Mouse (Mus musculus): ENCODE data around the gene Nfatc3. TPM values are rescaled to one million over a fixed set of nuclear protein-coding genes. Genes with fewer than 3 reads are reported as not detected.

Gene Nfatc3
- polyA plus RNA-seq, 1 experiment from 2014 or later, result 7.3 TPM

- H3K27ac ChIP-seq (replicated peaks), result no peak overlapping the region
- H3K27me3 ChIP-seq (replicated peaks; ENCODE audit: low read depth, poor library complexity, severe bottlenecking), result peaks cover 44% of the 10 kb centered on the region
- DNase-seq (ENCODE audit: low spot score), result no peak
- H3K36me3 ChIP-seq (replicated peaks), result peaks cover 71% of the 10 kb centered on the region
- H3K4me3 ChIP-seq, result no peak overlapping the region
- no peaks in the 10 kb centered on the region for H3K9me3 ChIP-seq
- WGBS, result 90% methylated on average over 7 of the region's 7 CpGs
- peaks cover 30% of the 10 kb centered on the region for H3K4me1 ChIP-seq
Measured at GRCm38 (mm10) chr8:106131488-106132222, 73.0 kb downstream of the Nfatc3 start.

DNA sequence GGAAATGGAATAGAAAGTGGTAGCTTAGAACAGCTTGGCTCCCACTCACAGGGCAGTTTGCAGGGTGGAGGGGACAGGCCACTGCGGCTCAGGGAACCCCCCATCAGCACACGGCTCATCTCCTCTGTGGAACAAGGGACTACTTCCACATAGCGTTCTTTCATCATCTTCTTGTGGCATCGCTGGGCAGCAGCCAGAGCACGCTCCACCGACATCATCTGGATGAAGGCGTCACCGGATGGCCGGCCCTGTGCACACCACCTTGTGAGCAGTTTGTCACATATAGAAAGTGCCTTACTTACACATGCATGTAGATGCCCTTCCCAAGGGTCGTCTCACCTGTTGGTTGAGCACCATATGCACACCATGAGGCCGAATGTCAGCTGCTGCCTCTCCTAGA is 73.7 kb downstream of the Nfatc3 start:
- peaks cover 64% of the 10 kb centered on the region for H3K36me3 ChIP-seq (replicated peaks)
- H3K27me3 ChIP-seq (replicated peaks; ENCODE audit: low read depth, poor library complexity, severe bottlenecking), result peaks cover 51% of the 10 kb centered on the region

GRCm38 (mm10) chr8:106133526-106133925 is 74.9 kb downstream of the Nfatc3 start:
- Histone ChIP-seq H3K36me3 (replicated peaks) (peaks cover 54% of the 10 kb centered on the region), H3K4me1 (peaks cover 48% of the 10 kb centered on the region), H3K27me3 (replicated peaks; ENCODE audit: low read depth, poor library complexity, severe bottlenecking) (peaks cover 63% of the 10 kb centered on the region), H3K27ac (replicated peaks) (no peak overlapping the region), H3K4me3 (no peak overlapping the region), H3K9me3 (no peaks in the 10 kb centered on the region)
- no peak for DNase-seq (ENCODE audit: low spot score)
- 72% methylated on average over 13 of the region's 13 CpGs for WGBS

More for the DNA sequence above, 73.7 kb downstream of the Nfatc3 start:
- 91% methylated on average over 11 of the region's 11 CpGs for WGBS
- Histone ChIP-seq H3K27ac (replicated peaks) (no peak overlapping the region), H3K4me3 (no peak overlapping the region), H3K9me3 (no peaks in the 10 kb centered on the region), H3K4me1 (peaks cover 37% of the 10 kb centered on the region)
- DNase-seq (ENCODE audit: low spot score), result no peak

- Histone ChIP-seq H3K27me3 (replicated peaks; ENCODE audit: low read depth, poor library complexity, severe bottlenecking) (peaks cover 67% of the 10 kb centered on the region), H3K9me3 (no peaks in the 10 kb centered on the region), H3K36me3 (replicated peaks) (peaks cover 50% of the 10 kb centered on the region), H3K4me3 (no peak overlapping the region), H3K27ac (replicated peaks) (no peak overlapping the region), H3K4me1 (peaks cover 51% of the 10 kb centered on the region)
- WGBS, result 78% methylated on average over 6 of the region's 6 CpGs
- no peak for DNase-seq (ENCODE audit: low spot score)
Measured at GRCm38 (mm10) chr8:106133946-106134345, 75.3 kb downstream of the Nfatc3 start.

DNA sequence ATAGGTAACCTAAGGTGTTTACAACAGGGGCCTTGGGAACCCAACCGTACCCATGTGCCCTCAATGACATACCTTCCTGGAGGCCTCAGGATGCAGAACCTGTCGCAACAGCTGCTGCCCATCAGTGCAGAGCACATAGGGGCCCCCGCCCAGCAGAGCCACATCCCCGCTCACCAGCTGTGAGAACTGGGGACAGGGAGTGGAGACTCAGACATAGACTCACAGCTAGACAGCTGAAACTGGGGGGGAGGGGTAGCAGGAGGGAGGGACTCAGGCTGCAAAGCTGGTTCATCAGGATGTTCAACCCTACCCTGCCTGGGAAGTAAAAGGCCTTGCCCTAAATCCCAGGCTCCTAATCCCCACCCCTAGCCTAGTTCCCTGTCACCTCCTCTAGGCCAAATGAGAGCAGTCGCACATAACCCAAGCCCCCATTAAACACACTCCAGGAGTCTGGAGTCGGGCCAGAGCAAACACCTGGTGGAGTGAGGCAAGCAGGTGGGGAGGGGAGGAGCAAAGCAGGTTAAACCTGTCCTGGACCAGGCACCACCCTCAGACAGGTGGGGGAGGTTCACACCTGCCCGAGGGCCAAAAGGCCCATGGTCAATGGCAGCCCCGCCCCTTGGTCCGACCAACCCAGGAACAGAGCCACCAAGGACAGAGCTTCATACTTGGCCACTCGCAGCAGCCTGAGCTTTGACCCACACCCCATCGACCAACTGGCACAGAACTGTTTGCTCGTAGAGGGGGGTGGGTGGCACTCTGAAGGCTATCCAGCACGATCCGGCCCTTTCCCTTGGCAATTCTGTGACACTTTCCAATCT is 76.3 kb downstream of the Nfatc3 start:
- peaks cover 77% of the 10 kb centered on the region for H3K27me3 ChIP-seq (replicated peaks; ENCODE audit: low read depth, poor library complexity, severe bottlenecking)
- no peaks in the 10 kb centered on the region for H3K9me3 ChIP-seq
- peak overlapping the region; percentile 65 for H3K4me3 ChIP-seq
- WGBS, result 21% methylated on average over 14 of the region's 14 CpGs
- H3K4me1 ChIP-seq, result peaks cover 51% of the 10 kb centered on the region
- peak overlapping the region; percentile 48; the same call in 1 of the 2 replicates for H3K27ac ChIP-seq (replicated peaks)
- peaks cover 39% of the 10 kb centered on the region for H3K36me3 ChIP-seq (replicated peaks)
- peak; percentile 65 for DNase-seq (ENCODE audit: low spot score)

GRCm38 (mm10) chr8:106135672-106136071 is 77.0 kb downstream of the Nfatc3 start:
- Histone ChIP-seq H3K9me3 (no peaks in the 10 kb centered on the region), H3K27ac (replicated peaks) (peak overlapping the region; percentile 73; the same call in 1 of the 2 replicates), H3K27me3 (replicated peaks; ENCODE audit: low read depth, poor library complexity, severe bottlenecking) (peaks cover 84% of the 10 kb centered on the region), H3K4me3 (peak overlapping the region; percentile 65), H3K36me3 (replicated peaks) (peaks cover 32% of the 10 kb centered on the region), H3K4me1 (peaks cover 51% of the 10 kb centered on the region)
- DNase-seq (ENCODE audit: low spot score), result peak; percentile 38
- 7% methylated on average over 19 of the region's 19 CpGs for WGBS

DNA sequence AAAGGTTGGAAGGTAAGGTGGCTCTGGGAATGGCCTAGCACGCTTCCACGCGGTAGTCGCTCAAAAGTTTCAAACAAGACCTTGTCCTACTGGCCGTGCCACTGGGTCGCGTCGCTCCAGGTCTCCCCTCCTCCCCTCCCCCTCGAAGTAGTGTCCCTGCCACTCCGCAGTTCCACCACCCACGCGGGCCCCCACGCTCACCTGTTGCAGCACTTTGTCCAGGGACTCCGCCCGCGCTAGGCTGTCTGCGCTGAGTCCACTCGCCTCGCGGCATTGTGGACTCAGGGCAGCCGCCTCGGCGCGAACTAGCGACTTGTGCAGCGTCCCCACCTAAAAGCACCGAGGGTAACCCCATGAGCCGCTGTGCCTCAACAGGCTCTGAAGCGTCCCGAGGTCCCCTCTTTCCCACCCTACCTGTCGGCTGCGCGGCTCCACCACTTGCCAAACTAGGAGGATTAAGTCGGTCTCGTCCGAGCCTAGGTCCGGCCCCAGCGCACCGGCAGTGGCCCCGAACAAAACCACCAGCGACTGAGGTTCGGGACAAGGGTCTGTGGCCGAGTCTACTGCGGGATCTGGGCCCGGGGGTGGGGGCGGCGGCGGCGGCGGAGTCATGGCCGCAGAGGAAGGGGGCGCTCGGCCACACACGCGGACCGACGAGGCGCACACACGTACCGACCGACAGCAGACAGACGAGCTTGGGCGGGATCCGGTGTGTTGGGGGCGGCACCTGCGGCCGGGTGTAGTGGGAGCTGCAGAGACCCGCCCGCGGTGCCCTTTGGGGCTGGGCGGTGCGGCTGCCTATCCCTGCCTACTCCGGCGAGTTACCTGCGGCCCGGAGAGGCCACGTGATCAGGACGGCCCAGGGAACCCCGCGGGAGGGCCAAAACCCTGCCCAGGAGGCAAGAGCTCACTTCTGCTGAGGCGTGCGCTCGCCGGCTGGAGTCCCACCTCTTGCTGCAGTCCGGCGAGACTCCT is 77.8 kb downstream of the Nfatc3 start, which contains the start of gene Esrp2:
Gene Esrp2 (minus strand): TSS at position 819 of the 975 bp plus-strand sequence.
- 1% methylated on average over 86 of the region's 86 CpGs for WGBS
- Histone ChIP-seq H3K9me3 (no peaks in the 10 kb centered on the region), H3K4me1 (peaks cover 54% of the 10 kb centered on the region), H3K27ac (replicated peaks) (peak within 1 kb of the TSS; percentile 74), H3K4me3 (peak within 1 kb of the TSS; percentile 65), H3K36me3 (replicated peaks) (peaks cover 25% of the 10 kb centered on the region), H3K27me3 (replicated peaks; ENCODE audit: low read depth, poor library complexity, severe bottlenecking) (peaks cover 84% of the 10 kb centered on the region)
- DNase-seq (ENCODE audit: low spot score), result peak; percentile 75

DNA sequence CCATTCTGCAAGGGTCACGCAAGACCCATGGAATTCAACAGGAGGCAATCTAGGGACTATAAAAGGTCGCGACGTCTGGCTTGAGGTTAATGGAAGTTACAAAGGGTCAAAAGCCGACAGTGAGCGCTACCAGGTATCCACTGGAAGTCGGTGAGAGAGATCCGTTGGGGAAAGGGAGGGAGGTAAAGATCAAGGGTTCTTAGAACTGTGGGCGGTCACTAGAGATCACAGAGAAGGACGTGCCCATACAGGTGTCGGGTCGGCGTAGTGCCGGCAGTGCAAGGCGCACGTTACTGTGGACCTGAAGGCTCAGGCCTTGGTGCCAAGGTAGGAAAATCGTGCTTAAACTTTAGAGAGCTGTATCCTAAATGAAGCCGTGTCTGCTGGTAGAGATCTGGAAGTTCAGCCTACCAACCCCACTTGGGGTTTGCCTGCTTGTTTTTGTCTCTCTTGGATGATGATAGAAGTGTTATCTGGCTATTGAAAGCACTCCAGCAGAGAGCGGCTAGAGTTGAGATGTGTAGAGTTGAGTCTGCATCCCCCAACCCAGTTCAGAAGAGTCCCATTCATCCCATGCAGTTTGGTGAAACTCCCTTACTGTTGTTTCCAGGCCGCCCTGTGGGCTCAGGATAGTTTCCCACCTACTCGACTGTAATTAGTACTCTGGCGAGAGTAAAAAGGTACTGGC is 78.7 kb downstream of the Nfatc3 start:
- peak overlapping the region; percentile 74; the same call in 1 of the 2 replicates for H3K27ac ChIP-seq (replicated peaks)
- H3K4me1 ChIP-seq, result peaks cover 54% of the 10 kb centered on the region
- 4% methylated on average over 22 of the region's 22 CpGs for WGBS
- H3K36me3 ChIP-seq (replicated peaks), result peaks cover 15% of the 10 kb centered on the region
- no peaks in the 10 kb centered on the region for H3K9me3 ChIP-seq
- peak; percentile 34 for DNase-seq (ENCODE audit: low spot score)
- peak overlapping the region; percentile 65 for H3K4me3 ChIP-seq
- H3K27me3 ChIP-seq (replicated peaks; ENCODE audit: low read depth, poor library complexity, severe bottlenecking), result peaks cover 83% of the 10 kb centered on the region

DNA sequence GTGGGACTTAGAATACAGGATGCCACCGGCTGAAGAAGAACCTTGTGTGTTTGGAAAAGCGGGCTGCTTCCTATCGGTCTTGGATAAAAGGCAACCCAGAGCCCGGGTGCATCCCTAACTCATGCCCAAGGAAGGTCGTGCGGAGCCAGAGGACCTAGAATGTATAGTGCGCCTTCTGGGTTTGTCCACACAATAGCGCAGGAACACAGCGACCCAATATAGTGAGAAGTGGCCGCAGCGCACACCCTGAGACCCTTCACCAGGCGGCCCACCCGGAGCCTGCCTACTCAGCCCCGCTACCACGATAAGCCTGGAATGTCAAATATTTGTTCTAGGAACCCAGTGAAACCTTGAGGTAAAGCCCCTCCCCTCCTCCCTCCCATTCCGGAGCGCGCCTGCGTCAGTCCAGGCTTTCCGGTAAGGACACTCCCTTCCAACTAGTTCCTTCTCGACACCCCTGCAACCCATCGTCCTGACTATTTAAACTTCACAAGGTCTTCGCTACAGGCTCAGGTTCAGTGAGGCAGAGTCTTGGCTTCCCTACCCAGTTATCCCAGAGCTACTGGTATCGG is 79.4 kb downstream of the Nfatc3 start:
- Histone ChIP-seq H3K4me1 (peaks cover 54% of the 10 kb centered on the region), H3K27ac (replicated peaks) (peak overlapping the region; percentile 74), H3K9me3 (no peaks in the 10 kb centered on the region), H3K27me3 (replicated peaks; ENCODE audit: low read depth, poor library complexity, severe bottlenecking) (peaks cover 76% of the 10 kb centered on the region), H3K4me3 (peak overlapping the region; percentile 65), H3K36me3 (replicated peaks) (peaks cover 9% of the 10 kb centered on the region)
- peak; percentile 80 for DNase-seq (ENCODE audit: low spot score)
- under 1% methylated on average over 24 of the region's 24 CpGs for WGBS

DNA sequence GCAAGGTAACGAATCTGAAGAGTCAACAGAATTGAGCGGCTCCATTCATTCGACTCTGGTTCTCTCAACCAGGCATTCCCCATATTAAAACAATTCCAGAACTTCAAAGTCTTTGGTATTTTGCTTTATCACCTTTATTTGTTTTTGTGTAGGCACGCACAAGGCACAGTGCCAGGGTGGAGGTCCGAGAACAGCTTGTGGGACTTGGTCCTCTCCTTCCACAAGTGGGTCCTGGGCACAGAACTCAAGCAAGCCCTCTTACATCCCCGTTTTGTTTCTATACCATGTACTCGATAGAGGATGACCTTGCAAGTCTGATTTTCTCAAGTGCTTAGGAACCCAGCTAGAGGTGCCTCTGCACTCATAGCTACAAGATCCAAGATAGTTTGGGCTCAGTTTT is 80.0 kb downstream of the Nfatc3 start:
- Histone ChIP-seq H3K4me1 (peaks cover 52% of the 10 kb centered on the region), H3K27ac (replicated peaks) (peak overlapping the region; percentile 74; the same call in 1 of the 2 replicates), H3K36me3 (replicated peaks) (peaks cover 3% of the 10 kb centered on the region), H3K9me3 (no peaks in the 10 kb centered on the region), H3K4me3 (peak overlapping the region; percentile 65), H3K27me3 (replicated peaks; ENCODE audit: low read depth, poor library complexity, severe bottlenecking) (peaks cover 70% of the 10 kb centered on the region)
- DNase-seq (ENCODE audit: low spot score), result no peak
- WGBS, result 13% methylated on average over 7 of the region's 7 CpGs

GRCm38 (mm10) chr8:106140191-106140590 is 81.6 kb downstream of the Nfatc3 start:
- Histone ChIP-seq H3K4me3 (no peak overlapping the region), H3K27ac (replicated peaks) (no peak overlapping the region), H3K4me1 (peaks cover 39% of the 10 kb centered on the region), H3K36me3 (replicated peaks) (no peaks in the 10 kb centered on the region), H3K9me3 (no peaks in the 10 kb centered on the region), H3K27me3 (replicated peaks; ENCODE audit: low read depth, poor library complexity, severe bottlenecking) (peaks cover 54% of the 10 kb centered on the region)
- DNase-seq (ENCODE audit: low spot score), result no peak
- WGBS, result 71% methylated on average over 5 of the region's 5 CpGs

Data from embryonic facial prominence, embryonic 10.5 days (tissue).